Mouse (Mus musculus): ENCODE measurements around the gene Zfp653.
A peak's percentile ranks its signal among the peaks of the same experiment; 100 is the strongest.
"Not testable (repeated sequence)": the region's sequence is repeated elsewhere in the genome, so short reads cannot be mapped to it uniquely, and the experiment has no call there.

The Zfp653 gene

GRCm38 (mm10) chr9:22070791-22071573 is at the start of gene Zfp653, which contains the start of gene Gm49318:
TSS of gene Zfp653 (minus strand) at chr9:22071376.
TSS of gene Gm49318 (minus strand) at chr9:22071259.
- DNase-seq = peak; percentile 99

GRCm38 (mm10) chr9:22119543-22119942 is 48.4 kb upstream of the Zfp653 start:
- no peak for DNase-seq

GRCm38 (mm10) chr9:22117754-22118456 is 46.7 kb upstream of the Zfp653 start:
- DNase-seq = peak; percentile 89

DNA sequence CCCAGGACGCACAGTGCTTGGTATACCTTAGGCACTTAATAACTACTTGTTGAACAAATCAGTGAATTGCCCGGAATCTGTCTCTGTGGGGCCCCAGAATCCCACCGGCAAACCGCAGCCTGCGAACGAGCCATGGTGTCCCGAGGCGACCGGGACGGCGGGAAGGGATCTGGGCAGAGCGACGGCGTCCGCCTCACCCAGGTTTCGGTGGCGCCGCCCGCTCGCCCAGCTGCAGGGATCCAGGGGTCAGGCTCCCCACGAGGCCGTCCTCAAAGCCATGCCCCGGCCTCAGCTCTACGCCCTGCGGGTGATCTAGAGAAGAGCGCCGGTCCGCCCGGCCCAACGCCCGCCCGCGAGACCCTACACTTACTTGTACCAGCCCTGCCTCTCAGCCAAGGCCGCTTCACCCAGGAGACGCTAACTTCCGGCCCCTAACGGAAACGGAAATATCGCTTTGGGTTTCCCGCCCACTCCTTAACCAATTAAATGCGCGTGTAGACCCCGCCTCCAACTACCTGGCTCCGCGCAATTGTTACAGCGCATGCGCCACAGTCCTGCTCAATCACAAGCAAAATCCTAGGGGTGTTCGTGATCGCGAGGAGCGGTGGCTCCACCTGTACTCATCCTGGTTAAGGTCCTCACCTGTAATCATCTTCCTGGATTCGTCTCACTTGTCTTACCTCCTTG is 45.7 kb upstream of the Zfp653 start, which contains the start of gene Elof1:
Elof1 (minus strand) TSS at position 433 of the 687 bp plus-strand sequence.
- DNase-seq = peak; percentile 97

- no peak for DNase-seq
These were observed 44.9 kb upstream of the Zfp653 start for GRCm38 (mm10) chr9:22116086-22116485.

DNA sequence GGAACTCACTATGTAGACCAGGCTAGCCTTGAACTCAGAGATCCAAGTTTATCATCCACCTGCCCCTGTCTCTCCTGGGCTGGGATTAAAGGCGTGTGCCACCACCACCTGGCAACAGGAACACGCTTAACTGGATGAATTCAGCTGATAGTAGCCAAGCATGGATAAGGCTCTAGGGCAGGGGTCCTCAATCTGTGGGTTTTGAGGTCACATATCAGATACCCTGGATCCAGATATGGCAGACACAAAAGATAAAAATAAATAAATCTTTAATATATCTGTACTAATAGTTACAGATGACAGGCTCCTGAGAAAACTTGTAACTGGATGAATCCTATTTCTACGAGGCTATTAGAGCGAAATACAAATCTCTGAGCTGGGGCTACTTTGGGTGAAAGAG is 44.5 kb upstream of the Zfp653 start:
- DNase-seq = no peak

GRCm38 (mm10) chr9:22108194-22108593 is 37.0 kb upstream of the Zfp653 start:
- DNase-seq = no peak

GRCm38 (mm10) chr9:22099922-22100321 is 28.7 kb upstream of the Zfp653 start:
- no peak for DNase-seq

GRCm38 (mm10) chr9:22098993-22099696 is 28.0 kb upstream of the Zfp653 start, which contains the start of gene Cnn1:
TSS of gene Cnn1 (plus strand) at chr9:22099216.
- peak; percentile 30 for DNase-seq

- peak; percentile 93 for DNase-seq
These were observed 24.7 kb upstream of the Zfp653 start for GRCm38 (mm10) chr9:22095854-22096307.

GRCm38 (mm10) chr9:22092746-22093145 is 21.6 kb upstream of the Zfp653 start:
- no peak for DNase-seq

GRCm38 (mm10) chr9:22089986-22090385 is 18.8 kb upstream of the Zfp653 start:
- DNase-seq = no peak

GRCm38 (mm10) chr9:22089281-22089680 is 18.1 kb upstream of the Zfp653 start:
- DNase-seq = no peak

GRCm38 (mm10) chr9:22087034-22087618 is 15.9 kb upstream of the Zfp653 start:
- DNase-seq = no peak

GRCm38 (mm10) chr9:22086012-22086411 is 14.8 kb upstream of the Zfp653 start:
- no peak for DNase-seq

GRCm38 (mm10) chr9:22085022-22085834 is 14.1 kb upstream of the Zfp653 start, which contains the start of gene Ecsit:
TSS of gene Ecsit (minus strand) at chr9:22085438.
- peak; percentile 98 for DNase-seq

GRCm38 (mm10) chr9:22084667-22085021 is 13.5 kb upstream of the Zfp653 start:
- no peak for DNase-seq

DNA sequence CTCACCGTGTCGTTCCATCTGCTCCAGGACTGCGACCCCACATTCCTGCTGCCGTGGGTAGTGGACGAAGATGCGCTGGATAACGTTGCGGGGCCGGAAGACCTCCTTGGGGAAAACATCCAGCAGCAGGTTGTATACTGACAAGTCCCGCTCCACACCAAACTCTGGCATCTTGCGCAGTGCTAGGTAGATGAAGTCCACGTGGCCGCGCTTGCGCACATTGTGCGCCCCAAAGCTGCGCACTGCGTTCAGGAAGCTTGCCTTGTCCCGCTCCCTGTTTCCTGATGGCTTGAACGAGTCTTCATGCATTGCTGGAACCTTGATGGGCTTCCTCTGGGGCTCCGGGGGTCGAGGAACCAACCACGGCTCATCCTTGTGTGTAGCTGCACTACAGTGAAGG is 5.0 kb upstream of the Zfp653 start:
- DNase-seq = no peak

DNA sequence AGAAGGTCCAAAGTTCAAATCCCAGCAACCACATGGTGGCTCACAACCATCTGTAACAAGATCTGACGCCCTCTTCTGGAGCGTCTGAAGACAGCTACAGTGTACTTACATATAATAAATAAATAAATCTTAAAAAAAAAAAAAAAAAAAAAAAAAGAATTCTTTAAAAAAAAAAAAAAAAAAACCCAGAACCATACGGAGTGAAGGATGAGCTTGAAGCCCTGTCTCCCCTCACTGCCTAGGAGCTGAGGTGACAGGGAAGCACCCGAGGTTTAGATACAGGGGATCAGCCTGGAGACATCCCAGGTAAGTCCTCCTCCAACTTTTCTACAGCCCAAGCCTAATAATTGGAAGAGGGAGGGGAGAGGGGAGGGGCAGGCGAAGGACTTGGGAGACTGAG is 4.6 kb upstream of the Zfp653 start:
- DNase-seq = not testable (repeated sequence)

DNA sequence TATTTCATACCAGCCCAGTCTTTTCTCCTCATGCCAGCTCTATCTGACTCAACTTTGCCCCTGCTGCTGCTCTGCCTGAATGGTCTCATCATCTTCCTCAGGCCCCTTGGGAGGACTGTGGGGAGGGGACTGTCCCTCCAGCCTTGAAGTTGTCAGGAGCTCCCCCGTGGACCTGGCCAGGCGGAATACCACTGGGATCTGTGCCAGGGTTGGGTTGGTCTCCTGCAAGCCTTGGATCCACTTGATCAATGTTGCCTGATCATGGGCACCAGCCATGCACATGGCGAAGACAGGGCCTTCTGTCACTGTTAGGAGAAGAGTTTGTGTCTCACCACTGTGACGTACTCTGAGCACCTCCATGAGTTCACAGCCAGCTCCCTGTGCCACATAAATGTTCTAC is 1.1 kb upstream of the Zfp653 start:
- no peak for DNase-seq

GRCm38 (mm10) chr9:22069881-22070553 is 1.2 kb downstream of the Zfp653 start:
- no peak for DNase-seq
